Mouse (Mus musculus) heart, embryonic 12.5 days (tissue): ENCODE data around the gene Rfc2. TPM values are rescaled to one million over a fixed set of nuclear protein-coding genes. Genes with fewer than 3 reads are reported as not detected.

Experiments
- ATAC-seq: fragments of 200-750 bp; cut with Nextera tagmentation; 2 replicates; pipeline ENCODE4 v1.8.0; 2017; ENCODE audit warnings: moderate TSS enrichment, moderate library complexity; ENCODE audit not compliant: insufficient number of reproducible peaks, low FRiP score
- H3K27ac ChIP-seq: fragments of 300-500 bp; sonication (generic); 2 replicates; pipeline ENCODE4 v1.5.1; 2016; ENCODE audit warnings: mild to moderate bottlenecking, moderate library complexity; ENCODE audit not compliant: poor library complexity, severe bottlenecking
- H3K27me3 ChIP-seq: fragments of 300-500 bp; sonication (generic); replicated peaks from 2 replicates; pipeline ENCODE4 v1.6.1; 2016; ENCODE audit warnings: mild to moderate bottlenecking, moderate library complexity
- H3K36me3 ChIP-seq: fragments of 300-500 bp; sonication (generic); 2 replicates; pipeline ENCODE4 v1.6.1; 2016; ENCODE audit warnings: mild to moderate bottlenecking, moderate library complexity
- H3K4me1 ChIP-seq: fragments of 300-500 bp; sonication (generic); replicated peaks from 2 replicates; pipeline ENCODE4 v1.6.1; 2016; ENCODE audit warnings: mild to moderate bottlenecking
- H3K4me2 ChIP-seq: fragments of 300-500 bp; sonication (generic); 2 replicates; pipeline ENCODE4 v1.6.1; 2016; ENCODE audit warnings: mild to moderate bottlenecking, moderate library complexity
- H3K4me3 ChIP-seq: fragments of 300-500 bp; sonication (generic); 2 replicates; pipeline ENCODE4 v1.5.1; 2016; ENCODE audit warnings: mild to moderate bottlenecking
- H3K9ac ChIP-seq: fragments of 300-500 bp; sonication (generic); 2 replicates; pipeline ENCODE4 v1.6.1; 2016; ENCODE audit warnings: mild to moderate bottlenecking, moderate library complexity
- H3K9me3 ChIP-seq: fragments of 300-500 bp; sonication (generic); replicated peaks from 2 replicates; pipeline ENCODE4 v1.6.1; 2016; ENCODE audit warnings: mild to moderate bottlenecking, moderate library complexity
- WGBS: fragments of 180-500 bp; shearing (Covaris S2); methylation state at CpG from one replicate; pipeline ENCODE4 v1.1.7; 2016; 5-methylcytosine and 5-hydroxymethylcytosine counted together
- polyA plus RNA-seq: library from polyadenylated mRNA; unstranded; fragments of >200 nt; fragmentation: Nextera tagmentation; extraction: Ambion mirVana; gene quantifications from 2 replicates; pipeline ENCODE4 v1.2.1, GENCODE M21; 2016

The Rfc2 gene
- polyA plus RNA-seq, 1 experiment from 2014 or later = 199 TPM

- Histone ChIP-seq H3K9ac (peak overlapping the region; percentile 96), H3K9me3 (no peaks in the 10 kb centered on the region), H3K4me2 (peak overlapping the region; percentile 89), H3K36me3 (peaks cover 7% of the 10 kb centered on the region), H3K4me3 (peak overlapping the region; percentile 98), H3K27ac (peak overlapping the region; percentile 56; the same call in 1 of the 2 replicates), H3K4me1 (peaks cover 9% of the 10 kb centered on the region), H3K27me3 (no peaks in the 10 kb centered on the region)
- ATAC-seq = peak; percentile 95
- WGBS = 9% methylated on average over 27 of the region's 30 CpGs
These were observed 1.2 kb downstream of the Rfc2 start for GRCm38 (mm10) chr5:134582221-134582907.

DNA sequence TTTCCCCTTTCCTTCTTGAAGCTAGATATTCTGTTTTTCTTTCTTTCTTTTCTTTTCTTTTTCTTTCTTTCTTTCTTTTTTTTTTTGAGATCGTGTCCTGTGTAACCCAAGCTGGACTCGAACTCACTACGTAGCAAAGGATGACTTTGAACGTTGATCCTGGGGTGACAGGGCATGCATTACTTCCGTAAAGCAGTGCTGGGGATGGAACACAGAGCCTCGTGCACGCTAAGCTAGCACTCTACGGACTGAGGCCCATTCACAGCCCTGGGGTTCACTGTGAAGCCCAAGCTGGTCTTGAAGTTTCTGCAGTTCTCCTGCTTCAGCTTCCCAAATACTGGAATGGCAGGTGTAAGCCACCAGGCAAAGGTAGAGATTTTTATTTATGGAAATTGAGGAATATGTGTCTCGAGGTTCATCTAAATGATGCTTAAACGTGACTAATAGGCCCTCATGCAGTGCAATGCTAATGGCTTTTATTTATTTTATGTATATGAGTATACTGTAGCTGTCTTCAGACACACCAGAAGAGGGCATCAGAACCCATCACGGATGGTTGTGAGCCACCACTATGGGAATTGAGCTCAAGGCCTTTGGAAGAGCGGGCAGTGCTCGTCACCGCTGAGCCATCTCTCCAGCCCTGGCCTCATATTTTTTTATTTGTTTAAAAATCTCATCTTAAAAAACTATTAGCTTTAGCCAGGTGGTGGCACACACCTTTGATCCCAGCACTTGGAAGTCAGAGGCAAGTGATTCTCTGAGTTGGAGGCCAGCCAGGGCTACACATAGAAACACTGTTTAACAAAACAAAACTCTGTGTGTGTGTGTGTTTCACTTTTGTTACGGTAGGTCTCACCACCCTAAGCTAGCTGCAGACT is 2.1 kb downstream of the Rfc2 start:
- no peaks in the 10 kb centered on the region for H3K27me3 ChIP-seq
- no peaks in the 10 kb centered on the region for H3K9me3 ChIP-seq
- peak overlapping the region; percentile 96 for H3K9ac ChIP-seq
- no peak for ATAC-seq
- peak overlapping the region; percentile 98 for H3K4me3 ChIP-seq
- WGBS = 31% methylated on average over 15 of the region's 15 CpGs
- H3K36me3 ChIP-seq = peaks cover 13% of the 10 kb centered on the region
- H3K4me1 ChIP-seq = peaks cover 9% of the 10 kb centered on the region
- H3K27ac ChIP-seq = peak overlapping the region; percentile 56; the same call in 1 of the 2 replicates
- H3K4me2 ChIP-seq = peak overlapping the region; percentile 89

GRCm38 (mm10) chr5:134583884-134584213 is 2.7 kb downstream of the Rfc2 start:
- Histone ChIP-seq H3K27ac (no peak overlapping the region), H3K4me3 (peak overlapping the region; percentile 98; the same call in 1 of the 2 replicates), H3K4me1 (peaks cover 9% of the 10 kb centered on the region), H3K4me2 (peak overlapping the region; percentile 89), H3K36me3 (peaks cover 17% of the 10 kb centered on the region), H3K9ac (peak overlapping the region; percentile 96; the same call in 1 of the 2 replicates), H3K27me3 (no peaks in the 10 kb centered on the region), H3K9me3 (no peaks in the 10 kb centered on the region)
- ATAC-seq = no peak
- WGBS = 75% methylated on average over 3 of the region's 3 CpGs

GRCm38 (mm10) chr5:134584798-134585197 is 3.6 kb downstream of the Rfc2 start:
- H3K36me3 ChIP-seq = peaks cover 24% of the 10 kb centered on the region
- peaks cover 9% of the 10 kb centered on the region for H3K4me1 ChIP-seq
- no peak for ATAC-seq
- H3K9me3 ChIP-seq = no peaks in the 10 kb centered on the region
- H3K9ac ChIP-seq = no peak overlapping the region
- no peak overlapping the region for H3K4me3 ChIP-seq
- no peak overlapping the region for H3K27ac ChIP-seq
- H3K27me3 ChIP-seq = no peaks in the 10 kb centered on the region
- WGBS = 81% methylated on average over 5 of the region's 5 CpGs
- no peak overlapping the region for H3K4me2 ChIP-seq

DNA sequence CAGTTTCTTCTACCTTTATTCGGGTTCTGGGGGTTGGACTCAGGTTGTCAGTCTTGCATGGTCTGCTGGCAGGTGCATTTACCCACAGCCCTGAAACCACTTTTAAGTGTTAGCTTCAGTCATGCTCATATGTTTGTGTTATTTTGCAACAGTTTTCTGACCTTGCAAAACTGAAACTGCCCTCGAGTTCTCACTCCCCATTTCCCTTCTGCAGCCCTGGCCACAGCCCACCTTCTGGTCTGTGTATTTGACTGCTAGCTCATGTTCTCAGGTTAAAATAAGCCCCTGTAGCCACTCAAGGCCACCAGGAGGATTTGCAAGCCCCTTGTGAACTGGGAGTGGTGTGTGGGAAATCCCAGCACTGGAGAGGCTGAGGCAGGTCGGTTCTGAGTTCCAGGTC is 8.7 kb downstream of the Rfc2 start:
- 84% methylated on average over 3 of the region's 3 CpGs for WGBS
- no peak for ATAC-seq
- peaks cover 71% of the 10 kb centered on the region for H3K36me3 ChIP-seq
- H3K27me3 ChIP-seq = no peaks in the 10 kb centered on the region
- no peak overlapping the region for H3K4me3 ChIP-seq
- H3K27ac ChIP-seq = no peak overlapping the region
- H3K4me2 ChIP-seq = no peak overlapping the region
- no peaks in the 10 kb centered on the region for H3K9me3 ChIP-seq
- peaks cover 5% of the 10 kb centered on the region; the same call in 1 of the 2 replicates for H3K4me1 ChIP-seq
- no peak overlapping the region for H3K9ac ChIP-seq

DNA sequence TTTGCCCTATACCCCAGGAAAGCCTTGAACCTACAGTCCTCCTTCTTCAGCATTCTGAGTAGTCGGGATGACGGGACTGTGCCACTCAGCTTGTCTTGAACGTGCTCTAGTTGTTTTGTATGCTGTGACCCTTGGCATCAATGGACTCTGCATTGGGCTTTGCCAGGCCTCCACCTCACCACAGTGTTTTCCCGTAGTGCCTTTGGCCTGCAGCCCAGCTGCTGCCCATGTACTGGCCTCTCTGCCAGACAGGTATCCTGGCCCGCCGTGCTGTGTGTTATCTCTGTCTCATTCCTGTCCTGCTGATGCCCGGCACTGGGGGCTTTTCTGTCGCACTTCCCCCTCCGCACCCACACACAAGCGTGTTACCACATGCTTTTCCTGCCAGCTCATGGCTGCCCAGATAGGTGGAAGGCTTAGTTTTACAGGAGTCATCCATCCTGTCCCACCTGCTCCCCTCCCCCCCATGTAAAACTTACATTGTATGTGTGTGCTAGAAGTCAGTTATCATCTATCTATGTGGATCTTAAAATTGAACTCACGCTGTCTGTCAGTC is 10.9 kb downstream of the Rfc2 start:
- Histone ChIP-seq H3K27ac (no peak overlapping the region), H3K9ac (no peak overlapping the region), H3K36me3 (peaks cover 89% of the 10 kb centered on the region), H3K4me3 (no peak overlapping the region), H3K27me3 (no peaks in the 10 kb centered on the region), H3K4me1 (peaks cover 5% of the 10 kb centered on the region; the same call in 1 of the 2 replicates), H3K9me3 (no peaks in the 10 kb centered on the region), H3K4me2 (no peak overlapping the region)
- 79% methylated on average over 11 of the region's 11 CpGs for WGBS
- ATAC-seq = no peak

- Histone ChIP-seq H3K9ac (no peak overlapping the region), H3K27me3 (no peaks in the 10 kb centered on the region), H3K4me3 (no peak overlapping the region), H3K27ac (no peak overlapping the region), H3K9me3 (no peaks in the 10 kb centered on the region), H3K4me1 (peaks cover 5% of the 10 kb centered on the region; the same call in 1 of the 2 replicates), H3K4me2 (no peak overlapping the region), H3K36me3 (peaks cover 91% of the 10 kb centered on the region)
- WGBS = 55% methylated on average over 9 of the region's 9 CpGs
- ATAC-seq = peak; percentile 52; the same call in 1 of the 2 replicates
These were observed 11.9 kb downstream of the Rfc2 start for GRCm38 (mm10) chr5:134593093-134593492.

- H3K4me2 ChIP-seq = no peak overlapping the region
- no peak overlapping the region for H3K9ac ChIP-seq
- no peak for ATAC-seq
- no peaks in the 10 kb centered on the region for H3K9me3 ChIP-seq
- peaks cover 3% of the 10 kb centered on the region; the same call in 1 of the 2 replicates for H3K4me1 ChIP-seq
- peaks cover 75% of the 10 kb centered on the region for H3K36me3 ChIP-seq
- H3K27ac ChIP-seq = no peak overlapping the region
- H3K27me3 ChIP-seq = no peaks in the 10 kb centered on the region
- WGBS = 79% methylated on average over 10 of the region's 10 CpGs
- no peak overlapping the region for H3K4me3 ChIP-seq
These were observed 16.5 kb downstream of the Rfc2 start for GRCm38 (mm10) chr5:134597711-134598110.

DNA sequence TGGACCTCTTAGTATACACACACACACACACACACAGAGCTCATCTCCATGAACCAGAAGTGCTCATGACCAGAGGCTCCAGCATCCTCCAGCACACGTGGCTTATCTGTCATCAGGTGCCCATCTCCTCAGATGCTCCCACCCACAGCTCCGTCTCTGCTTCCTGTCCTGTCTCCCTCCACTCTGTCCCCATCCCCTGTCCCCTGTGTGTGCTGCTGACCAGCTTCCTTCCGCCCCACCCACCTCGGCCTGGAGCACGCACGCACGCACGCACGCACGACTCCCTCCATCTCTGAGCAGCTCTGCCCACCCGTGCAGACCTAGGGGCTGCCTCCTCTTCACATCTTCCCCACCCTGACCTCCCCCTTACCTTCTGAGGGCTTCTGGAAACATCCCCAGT is 23.2 kb downstream of the Rfc2 start:
- H3K4me1 ChIP-seq = no peaks in the 10 kb centered on the region
- peaks cover 16% of the 10 kb centered on the region for H3K36me3 ChIP-seq
- no peaks in the 10 kb centered on the region for H3K27me3 ChIP-seq
- no peak overlapping the region for H3K9ac ChIP-seq
- no peaks in the 10 kb centered on the region for H3K9me3 ChIP-seq
- no peak overlapping the region for H3K4me2 ChIP-seq
- H3K27ac ChIP-seq = no peak overlapping the region
- WGBS = 76% methylated on average over 11 of the region's 11 CpGs
- no peak overlapping the region for H3K4me3 ChIP-seq
- no peak for ATAC-seq

DNA sequence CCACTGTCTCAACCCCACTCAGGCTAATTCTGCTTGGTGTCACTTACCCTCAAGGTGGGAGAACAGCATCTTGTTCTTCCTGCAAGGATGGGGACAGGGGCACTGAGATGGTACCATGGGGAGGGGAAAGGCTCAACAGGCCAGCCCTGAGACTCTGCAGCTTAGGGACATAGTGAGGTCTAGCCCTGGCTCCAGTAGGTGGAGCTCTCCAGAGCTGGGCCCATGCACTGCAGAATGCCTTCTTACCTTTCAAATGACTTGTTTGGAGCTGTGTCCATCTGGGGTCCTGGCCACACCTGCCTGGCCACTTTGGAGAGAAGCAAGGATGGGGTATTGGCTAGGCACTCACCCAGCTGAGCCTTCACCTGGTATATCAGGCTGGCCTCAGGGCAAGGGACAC is 25.1 kb downstream of the Rfc2 start:
- ATAC-seq = no peak
- Histone ChIP-seq H3K4me3 (no peak overlapping the region), H3K4me1 (no peaks in the 10 kb centered on the region), H3K36me3 (peaks cover 8% of the 10 kb centered on the region), H3K9ac (no peak overlapping the region), H3K27ac (no peak overlapping the region), H3K4me2 (no peak overlapping the region), H3K27me3 (no peaks in the 10 kb centered on the region), H3K9me3 (no peaks in the 10 kb centered on the region)

GRCm38 (mm10) chr5:134607121-134607520 is 26.0 kb downstream of the Rfc2 start:
- Histone ChIP-seq H3K4me1 (no peaks in the 10 kb centered on the region), H3K27ac (no peak overlapping the region), H3K9ac (no peak overlapping the region), H3K36me3 (peaks cover 6% of the 10 kb centered on the region), H3K27me3 (no peaks in the 10 kb centered on the region), H3K4me2 (no peak overlapping the region), H3K9me3 (no peaks in the 10 kb centered on the region), H3K4me3 (no peak overlapping the region)
- 66% methylated on average over 5 of the region's 5 CpGs for WGBS
- ATAC-seq = no peak
